Mouse (Mus musculus): ENCODE data around the gene Ifitm1.

GRCm38 (mm10) chr7:140971479-140972171, 4.6 kb downstream of the Ifitm1 start:
- TF ChIP-seq CTCF (IDR thresholded peaks at IDR 0.05; ENCODE audit: low read depth, low read length) (no peak), GATA1 (IDR thresholded peaks at IDR 0.05; ENCODE audit: borderline replicate concordance, low read length) (no peak)
